Mouse (Mus musculus) lung, embryonic 15.5 days (tissue): Measurements from ENCODE around the gene Ttc39b. TPM values are rescaled to one million over a fixed set of nuclear protein-coding genes. Genes with fewer than 3 reads are reported as not detected.

Source experiments
- ATAC-seq: fragments of 200-750 bp; cut with Nextera tagmentation; 2 replicates; pipeline ENCODE4 v1.8.0; 2017; ENCODE audit warnings: moderate number of reproducible peaks, borderline replicate concordance; ENCODE audit not compliant: low FRiP score, low TSS enrichment; ENCODE audit errors: extremely low read depth
- H3K27ac ChIP-seq: fragments of 300-500 bp; sonication (generic); 2 replicates; pipeline ENCODE4 v1.5.1; 2015; ENCODE audit warnings: moderate library complexity, mild to moderate bottlenecking, inconsistent platforms
- H3K27me3 ChIP-seq: fragments of 300-500 bp; sonication (generic); 2 replicates; pipeline ENCODE4 v1.6.1; 2015; ENCODE audit warnings: inconsistent platforms
- H3K36me3 ChIP-seq: fragments of 300-500 bp; sonication (generic); 2 replicates; pipeline ENCODE4 v1.6.1; 2015; ENCODE audit warnings: inconsistent platforms
- H3K4me1 ChIP-seq: fragments of 300-500 bp; sonication (generic); 2 replicates; pipeline ENCODE4 v1.6.1; 2015; ENCODE audit warnings: inconsistent platforms
- H3K4me2 ChIP-seq: fragments of 300-500 bp; sonication (generic); 2 replicates; pipeline ENCODE4 v1.6.1; 2015; ENCODE audit warnings: inconsistent platforms, mild to moderate bottlenecking, moderate library complexity
- H3K4me3 ChIP-seq: fragments of 300-500 bp; sonication (generic); 2 replicates; pipeline ENCODE4 v1.5.1; 2015; ENCODE audit warnings: mild to moderate bottlenecking, inconsistent platforms
- H3K9ac ChIP-seq: fragments of 300-500 bp; sonication (generic); 2 replicates; pipeline ENCODE4 v1.6.1; 2015; ENCODE audit warnings: inconsistent platforms
- H3K9me3 ChIP-seq: fragments of 300-500 bp; sonication (generic); 2 replicates; pipeline ENCODE4 v1.6.1; 2016; ENCODE audit warnings: inconsistent platforms
- WGBS: fragments of 180-500 bp; shearing (Covaris S2); methylation state at CpG from one replicate; pipeline ENCODE4 v1.1.7; 2015; 5-methylcytosine and 5-hydroxymethylcytosine counted together
- polyA plus RNA-seq: library from polyadenylated mRNA; unstranded; fragments of >200 nt; fragmentation: Nextera tagmentation; extraction: Ambion mirVana; gene quantifications from 2 replicates; pipeline ENCODE4 v1.2.1, GENCODE M21; 2015

Ttc39b gene
- polyA plus RNA-seq, 1 experiment from 2014 or later, result 3.9 TPM

DNA sequence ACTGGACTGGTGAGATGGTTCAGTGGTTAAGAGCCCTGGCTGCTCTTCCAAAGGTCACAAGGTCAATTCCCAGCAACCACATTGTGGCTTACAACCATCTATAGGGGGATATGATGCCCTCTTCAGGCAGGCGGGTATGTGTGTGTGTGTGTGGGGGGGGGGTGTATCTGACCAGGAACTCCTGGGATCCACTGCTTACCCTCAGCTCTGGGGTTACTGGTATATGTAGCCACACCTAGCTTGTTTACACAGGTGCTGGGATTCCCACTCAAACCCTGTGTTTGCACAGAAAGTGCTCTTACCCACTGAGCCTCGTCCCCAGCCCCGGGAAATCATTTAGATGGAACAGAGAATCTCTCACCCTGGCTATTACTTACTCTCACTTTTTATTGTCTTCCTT lies 13.7 kb upstream of the Ttc39b start:
- 0 out of 2 replicates have a peak, but pooled peaks cover 9% of the 10 kb centered on the region for H3K4me1 ChIP-seq
- no peaks in the 10 kb centered on the region for H3K36me3 ChIP-seq
- no peak overlapping the region for H3K4me2 ChIP-seq
- no peak overlapping the region for H3K27ac ChIP-seq
- H3K4me3 ChIP-seq, result no peak overlapping the region
- 47% methylated on average over 3 of the region's 3 CpGs for WGBS
- no peaks in the 10 kb centered on the region for H3K27me3 ChIP-seq
- no peaks in the 10 kb centered on the region for H3K9me3 ChIP-seq
- no peak for ATAC-seq
- no peak overlapping the region for H3K9ac ChIP-seq

DNA sequence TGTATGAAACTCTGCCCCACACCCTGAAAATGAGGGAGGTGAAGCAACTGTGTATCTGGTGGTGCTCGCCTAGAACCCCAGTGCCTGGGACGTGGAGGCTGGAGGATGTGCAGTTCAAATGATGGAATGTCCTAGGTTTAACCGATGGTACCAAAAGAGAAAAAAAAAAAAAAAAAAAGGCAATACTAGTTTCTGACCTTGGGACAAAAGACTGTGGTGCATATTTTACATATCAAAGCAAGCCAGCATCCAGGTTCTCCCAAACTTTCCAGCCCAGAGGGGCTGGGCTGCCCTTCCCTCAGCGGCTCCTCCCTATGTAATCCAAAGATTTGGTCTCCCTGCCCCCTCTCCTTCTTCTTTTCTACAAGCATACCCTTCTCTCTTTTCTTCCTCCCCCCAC lies 6.3 kb upstream of the Ttc39b start:
- no peak overlapping the region for H3K4me3 ChIP-seq
- H3K9ac ChIP-seq, result no peak overlapping the region
- no peaks in the 10 kb centered on the region for H3K36me3 ChIP-seq
- H3K9me3 ChIP-seq, result no peaks in the 10 kb centered on the region
- no peak overlapping the region for H3K27ac ChIP-seq
- peaks cover 8% of the 10 kb centered on the region for H3K4me1 ChIP-seq
- no peak overlapping the region for H3K4me2 ChIP-seq
- ATAC-seq, result no peak
- 0 out of 2 replicates have a peak, but pooled peaks cover 1% of the 10 kb centered on the region for H3K27me3 ChIP-seq
- 73% methylated on average over 4 of the region's 4 CpGs for WGBS

DNA sequence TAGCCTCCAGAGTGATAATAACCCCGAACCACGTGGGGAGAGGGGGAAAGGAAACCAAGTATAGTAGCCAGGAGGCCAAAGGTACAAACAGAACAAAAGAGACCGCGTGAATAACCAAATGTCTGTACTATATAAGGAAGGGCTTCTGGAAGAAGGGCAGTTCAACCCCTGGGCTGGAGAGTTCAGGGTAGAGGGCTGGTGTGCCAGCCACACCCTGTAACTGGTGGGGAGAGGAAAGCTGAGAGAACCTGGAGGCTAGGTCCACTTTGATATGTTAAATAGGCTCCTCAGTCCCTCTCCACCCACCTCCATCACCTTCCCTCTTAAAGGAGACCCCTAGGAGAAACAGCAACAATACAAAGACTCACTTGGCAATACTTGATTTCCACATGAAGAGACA lies 5.6 kb upstream of the Ttc39b start:
- no peak for ATAC-seq
- Histone ChIP-seq H3K9me3 (no peaks in the 10 kb centered on the region), H3K9ac (no peak overlapping the region), H3K4me2 (no peak overlapping the region), H3K27ac (no peak overlapping the region), H3K27me3 (0 out of 2 replicates have a peak, but pooled peaks cover 6% of the 10 kb centered on the region), H3K4me1 (peaks cover 8% of the 10 kb centered on the region), H3K4me3 (no peak overlapping the region), H3K36me3 (no peaks in the 10 kb centered on the region)
- 58% methylated on average over 4 of the region's 4 CpGs for WGBS

DNA sequence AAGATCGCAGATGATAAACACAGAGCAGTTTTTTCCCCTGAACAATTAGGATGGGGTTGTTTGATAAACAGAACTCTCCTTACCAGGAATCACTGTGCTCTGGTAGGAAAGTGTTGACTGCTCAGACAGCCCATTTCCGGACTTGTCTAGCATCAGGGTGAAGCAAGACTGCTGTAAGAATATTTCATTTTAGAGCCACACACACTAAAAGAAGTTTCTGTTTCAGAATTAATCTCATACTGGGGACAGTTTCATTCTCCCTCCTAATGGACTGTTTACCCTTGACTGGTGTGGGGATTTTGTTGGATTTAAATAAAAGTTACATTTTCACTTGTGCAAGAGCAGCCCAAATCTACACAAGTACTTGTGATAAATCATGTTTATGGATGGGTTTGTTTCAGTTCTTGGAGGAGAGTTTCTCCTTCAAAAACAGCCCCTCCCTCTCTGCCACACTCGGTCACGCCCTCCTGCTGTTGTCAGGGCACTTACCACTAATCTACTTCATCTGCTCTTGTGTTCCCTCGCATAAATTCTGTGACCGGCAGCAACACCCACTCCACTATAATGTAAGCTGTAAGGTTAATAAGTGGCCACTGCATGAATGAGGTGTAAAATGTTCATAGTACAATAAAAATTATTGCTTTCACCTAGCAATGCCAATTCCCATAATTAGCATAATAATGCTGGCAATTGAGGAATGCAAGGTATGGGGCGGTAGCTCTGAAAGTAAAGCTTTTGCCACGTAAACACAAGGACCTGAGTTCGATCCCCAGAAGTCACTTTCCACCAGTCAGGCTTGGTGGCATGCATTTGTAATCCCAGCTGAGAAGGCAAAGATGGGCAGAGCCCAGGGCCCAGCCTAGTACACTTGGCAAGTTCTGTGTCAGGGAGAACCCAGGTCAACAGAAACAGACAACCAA lies 4.2 kb upstream of the Ttc39b start:
- 32% methylated on average over 9 of the region's 9 CpGs for WGBS

DNA sequence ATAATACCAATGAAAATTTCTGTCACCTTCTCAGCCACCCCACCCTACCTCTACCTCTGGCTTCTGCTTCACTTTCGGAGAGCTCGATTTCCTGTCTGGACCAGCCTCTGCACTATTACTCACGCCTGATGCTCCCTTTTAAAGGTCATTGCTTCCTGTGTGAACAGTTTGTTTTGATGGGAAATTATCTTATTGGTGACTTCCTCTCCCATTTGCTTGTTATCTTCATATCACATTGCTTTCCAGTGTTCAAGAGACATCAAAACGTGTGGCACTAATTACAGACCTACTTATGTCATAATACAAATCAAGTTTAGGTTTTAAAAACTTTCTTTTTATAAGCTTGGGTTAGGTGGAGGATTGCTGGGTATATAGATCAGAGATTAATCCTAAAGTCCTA lies 3.5 kb upstream of the Ttc39b start:
- no peak overlapping the region for H3K4me2 ChIP-seq
- no peaks in the 10 kb centered on the region for H3K9me3 ChIP-seq
- ATAC-seq, result no peak
- 0 out of 2 replicates have a peak, but pooled peaks cover 6% of the 10 kb centered on the region for H3K27me3 ChIP-seq
- no peak overlapping the region for H3K4me3 ChIP-seq
- WGBS, result 26% methylated on average over 4 of the region's 4 CpGs
- H3K9ac ChIP-seq, result no peak overlapping the region
- no peaks in the 10 kb centered on the region for H3K36me3 ChIP-seq
- no peak overlapping the region for H3K27ac ChIP-seq
- H3K4me1 ChIP-seq, result peaks cover 17% of the 10 kb centered on the region

More for the DNA sequence above, 4.2 kb upstream of the Ttc39b start:
- peaks cover 13% of the 10 kb centered on the region for H3K4me1 ChIP-seq
- H3K9ac ChIP-seq, result no peak overlapping the region
- no peak overlapping the region for H3K4me2 ChIP-seq
- H3K9me3 ChIP-seq, result no peaks in the 10 kb centered on the region
- H3K27me3 ChIP-seq, result 0 out of 2 replicates have a peak, but pooled peaks cover 6% of the 10 kb centered on the region
- peak overlapping the region; percentile 8; the same call in 1 of the 2 replicates for H3K27ac ChIP-seq
- ATAC-seq, result no peak
- no peaks in the 10 kb centered on the region for H3K36me3 ChIP-seq
- H3K4me3 ChIP-seq, result no peak overlapping the region

DNA sequence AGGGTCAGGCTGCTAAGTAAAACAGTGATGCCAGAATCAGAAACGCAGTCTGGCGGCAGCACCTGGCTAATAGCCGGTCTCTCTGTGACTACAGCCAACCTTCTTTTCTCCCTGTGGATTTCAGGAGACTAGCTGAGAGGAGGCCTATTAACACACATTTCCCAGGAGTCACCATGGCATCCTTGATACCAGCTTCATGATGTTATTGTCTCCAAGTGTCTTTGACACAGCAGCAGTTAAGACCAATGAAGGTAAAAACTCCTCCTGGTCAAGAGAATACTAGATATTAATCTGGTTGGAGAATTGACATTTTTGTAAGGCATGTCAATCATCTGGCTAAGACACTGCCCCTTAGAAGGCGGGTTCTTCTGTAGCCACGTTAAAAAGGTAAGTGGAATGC lies 1.3 kb upstream of the Ttc39b start:
- 0 out of 2 replicates have a peak, but pooled peaks cover 6% of the 10 kb centered on the region for H3K27me3 ChIP-seq
- H3K27ac ChIP-seq, result no peak overlapping the region
- H3K4me2 ChIP-seq, result no peak overlapping the region
- WGBS, result 53% methylated on average over 5 of the region's 5 CpGs
- H3K4me1 ChIP-seq, result peaks cover 17% of the 10 kb centered on the region
- ATAC-seq, result no peak
- H3K9me3 ChIP-seq, result no peaks in the 10 kb centered on the region
- H3K4me3 ChIP-seq, result no peak overlapping the region
- H3K36me3 ChIP-seq, result no peaks in the 10 kb centered on the region
- no peak overlapping the region for H3K9ac ChIP-seq

DNA sequence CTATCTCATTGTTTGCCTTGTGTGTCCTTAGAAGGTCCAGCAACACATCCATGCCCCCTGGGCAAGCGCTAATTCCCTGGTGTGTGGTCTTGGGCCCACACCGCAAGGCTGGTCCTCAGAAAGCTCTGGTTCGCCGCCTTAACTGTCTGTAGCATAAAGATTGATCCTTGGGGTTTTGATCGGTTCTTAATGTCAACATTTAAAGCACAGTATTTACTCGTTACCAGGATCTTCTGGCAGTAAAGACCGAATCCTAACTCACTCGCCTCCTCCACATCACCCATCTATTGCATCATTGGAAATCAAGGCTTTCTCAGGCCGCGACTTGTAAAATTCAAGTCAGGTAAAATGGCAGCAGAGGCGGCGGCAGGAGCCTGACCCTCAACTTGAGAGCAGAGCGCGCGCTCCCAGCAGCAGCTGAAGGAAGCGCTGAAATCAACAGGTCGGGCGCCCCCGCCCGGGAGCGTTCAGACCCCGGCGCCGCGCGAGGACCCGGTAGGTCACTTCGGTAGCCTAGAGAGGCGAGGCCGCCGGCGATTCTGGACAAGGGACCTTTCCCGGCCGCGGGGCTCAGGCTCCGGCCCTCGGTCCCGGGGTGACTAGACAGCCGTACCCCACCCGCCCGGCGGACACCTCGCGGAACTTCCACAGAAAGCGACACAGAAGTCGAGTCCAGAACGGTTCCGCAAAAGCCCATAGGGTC lies 703 bp downstream of the Ttc39b start:
- 2% methylated on average over 39 of the region's 48 CpGs for WGBS
- no peaks in the 10 kb centered on the region for H3K36me3 ChIP-seq
- no peaks in the 10 kb centered on the region for H3K9me3 ChIP-seq
- peaks cover 14% of the 10 kb centered on the region for H3K4me1 ChIP-seq
- 0 out of 2 replicates have a peak, but pooled peaks cover 6% of the 10 kb centered on the region for H3K27me3 ChIP-seq
- peak overlapping the region; percentile 51 for H3K9ac ChIP-seq
- H3K4me3 ChIP-seq, result peak overlapping the region; percentile 67
- ATAC-seq, result peak; percentile 80
- H3K4me2 ChIP-seq, result peak overlapping the region; percentile 92
- H3K27ac ChIP-seq, result peak overlapping the region; percentile 61

DNA sequence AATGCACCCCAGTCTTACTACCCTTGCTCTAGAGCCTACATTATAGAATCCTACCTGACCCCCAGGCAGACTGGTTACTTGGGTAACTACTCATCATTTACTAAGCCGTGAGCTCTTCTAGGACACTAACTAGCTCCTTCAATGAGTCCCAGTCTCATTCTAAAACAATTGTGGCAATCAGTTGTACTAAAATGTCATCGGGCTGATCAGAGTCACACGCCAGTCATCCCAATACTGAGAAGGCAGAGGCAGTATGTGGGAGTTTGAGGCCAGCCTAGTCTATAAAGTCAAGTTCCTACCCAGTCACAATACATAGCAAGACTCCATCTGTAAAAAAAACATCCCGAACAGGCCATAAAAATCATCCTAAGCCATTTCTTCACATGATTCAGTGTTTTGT lies 4.3 kb downstream of the Ttc39b start:
- no peaks in the 10 kb centered on the region for H3K36me3 ChIP-seq
- no peak for ATAC-seq
- no peak overlapping the region for H3K27ac ChIP-seq
- H3K4me2 ChIP-seq, result no peak overlapping the region
- WGBS, result 93% methylated on average over 4 of the region's 4 CpGs
- H3K9ac ChIP-seq, result no peak overlapping the region
- H3K4me1 ChIP-seq, result peaks cover 23% of the 10 kb centered on the region
- no peaks in the 10 kb centered on the region for H3K27me3 ChIP-seq
- no peaks in the 10 kb centered on the region for H3K9me3 ChIP-seq
- H3K4me3 ChIP-seq, result no peak overlapping the region

DNA sequence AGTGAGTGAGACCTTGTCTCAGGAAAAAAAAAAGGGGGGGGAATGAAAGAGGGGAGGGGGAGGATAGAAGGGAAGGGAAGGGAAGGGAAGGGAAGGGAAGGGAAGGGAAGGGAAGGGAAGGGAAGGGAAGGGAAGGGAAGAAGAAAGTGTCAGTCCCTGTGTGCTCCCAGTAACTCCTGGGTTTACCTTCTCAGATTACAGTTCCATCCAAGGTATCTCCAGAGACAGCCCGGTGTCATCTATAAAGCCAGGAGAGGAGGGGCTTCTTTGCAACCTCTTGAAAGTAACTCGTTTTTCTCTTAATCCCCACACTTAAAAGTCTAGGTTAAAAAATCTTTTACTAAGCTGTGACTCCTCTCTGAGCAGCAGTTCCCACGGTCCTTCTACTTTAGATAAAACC lies 5.3 kb downstream of the Ttc39b start:
- Histone ChIP-seq H3K9me3 (no peaks in the 10 kb centered on the region), H3K4me2 (no peak overlapping the region), H3K36me3 (no peaks in the 10 kb centered on the region), H3K27me3 (no peaks in the 10 kb centered on the region), H3K9ac (no peak overlapping the region), H3K4me3 (no peak overlapping the region), H3K4me1 (peaks cover 23% of the 10 kb centered on the region), H3K27ac (no peak overlapping the region)
- ATAC-seq, result no peak
- 20% methylated on average over 3 of the region's 3 CpGs for WGBS

DNA sequence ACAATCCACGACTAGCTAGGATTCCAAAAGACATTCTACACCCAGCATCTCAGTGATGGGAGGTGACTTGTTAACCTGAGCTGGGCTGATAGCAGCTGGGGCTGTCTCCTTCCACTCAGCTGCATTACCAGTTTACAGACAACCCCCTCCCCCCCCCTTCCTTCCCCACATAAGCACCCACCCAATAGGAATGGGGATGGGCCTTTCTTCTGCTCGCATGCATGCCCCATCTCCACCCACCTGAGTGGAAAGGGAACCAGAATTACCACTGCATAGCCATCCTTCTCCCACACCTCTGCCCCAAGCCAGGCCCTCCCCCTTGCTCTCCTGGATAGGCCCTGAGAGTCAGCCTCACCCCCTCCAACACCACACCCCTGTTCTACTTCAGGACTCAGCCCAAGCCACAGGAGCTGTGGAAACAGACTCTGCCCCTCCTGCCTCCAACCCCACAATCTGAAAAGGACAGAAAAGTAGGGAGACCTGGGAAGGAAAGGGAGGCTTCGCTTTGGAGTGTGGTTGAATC lies 6.2 kb downstream of the Ttc39b start:
- no peak for ATAC-seq
- H3K4me2 ChIP-seq, result no peak overlapping the region
- H3K9ac ChIP-seq, result no peak overlapping the region
- H3K36me3 ChIP-seq, result no peaks in the 10 kb centered on the region
- no peaks in the 10 kb centered on the region for H3K9me3 ChIP-seq
- no peak overlapping the region for H3K4me3 ChIP-seq
- H3K4me1 ChIP-seq, result peaks cover 19% of the 10 kb centered on the region
- WGBS, result 63% methylated on average over 3 of the region's 3 CpGs
- H3K27me3 ChIP-seq, result no peaks in the 10 kb centered on the region
- H3K27ac ChIP-seq, result no peak overlapping the region

DNA sequence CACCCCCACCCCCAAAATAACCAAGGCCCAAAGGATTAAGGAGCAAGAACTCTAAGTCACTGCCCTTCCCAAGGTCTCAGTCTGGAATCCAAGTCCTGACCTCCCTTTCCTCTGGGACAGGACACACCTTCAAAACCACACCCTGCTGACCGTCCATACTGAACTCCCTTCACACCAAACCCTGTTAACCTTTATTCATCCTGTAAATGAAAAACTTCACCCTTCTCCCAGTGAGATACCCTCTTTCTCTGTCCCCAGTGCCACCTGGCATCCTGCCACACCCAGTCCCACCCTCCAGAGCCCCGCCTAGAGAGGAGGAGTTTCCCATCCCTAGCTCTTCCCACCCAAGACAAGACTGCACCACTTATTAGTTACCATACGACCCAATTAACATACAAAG lies 7.3 kb downstream of the Ttc39b start:
- Histone ChIP-seq H3K4me2 (no peak overlapping the region), H3K27ac (no peak overlapping the region), H3K9me3 (no peaks in the 10 kb centered on the region), H3K9ac (no peak overlapping the region), H3K4me3 (no peak overlapping the region), H3K4me1 (peaks cover 18% of the 10 kb centered on the region), H3K27me3 (no peaks in the 10 kb centered on the region), H3K36me3 (no peaks in the 10 kb centered on the region)
- no peak for ATAC-seq
- WGBS, result 78% methylated on average over 3 of the region's 3 CpGs

DNA sequence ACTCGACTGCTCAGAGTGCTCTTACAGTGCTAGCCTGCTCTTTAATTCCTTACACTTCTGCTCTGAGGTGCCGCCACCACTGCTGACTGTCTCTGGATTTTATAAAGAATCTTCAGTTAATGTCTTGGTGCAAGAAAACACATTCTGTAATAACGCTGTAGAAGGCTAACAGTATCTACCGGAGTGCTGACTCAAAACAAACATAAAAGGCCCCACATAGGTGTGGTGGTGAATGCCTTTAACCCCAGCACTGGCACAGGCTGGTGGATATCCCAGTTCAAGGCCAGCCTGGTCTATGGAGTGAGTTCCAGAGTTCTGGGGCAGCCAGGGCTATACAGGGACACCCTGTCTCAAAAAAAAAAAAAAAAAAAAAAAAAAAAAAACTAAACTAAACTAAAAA lies 8.1 kb downstream of the Ttc39b start:
- 46% methylated on average over 4 of the region's 4 CpGs for WGBS
- no peak overlapping the region for H3K27ac ChIP-seq

More for the DNA sequence above, 8.1 kb downstream of the Ttc39b start:
- H3K27me3 ChIP-seq, result no peaks in the 10 kb centered on the region
- no peak overlapping the region for H3K4me2 ChIP-seq
- peaks cover 18% of the 10 kb centered on the region for H3K4me1 ChIP-seq
- no peak overlapping the region for H3K4me3 ChIP-seq
- ATAC-seq, result no peak
- no peak overlapping the region for H3K9ac ChIP-seq
- no peaks in the 10 kb centered on the region for H3K9me3 ChIP-seq
- H3K36me3 ChIP-seq, result no peaks in the 10 kb centered on the region
